Mouse (Mus musculus) lung, postnatal 25 days (tissue): Measurements from ENCODE around the gene Spag9.
"Not testable (repeated sequence)": the region's sequence is repeated elsewhere in the genome, so short reads cannot be mapped to it uniquely, and the experiment has no call there.

Source experiments
- DNase-seq: peaks from one replicate; pipeline ENCODE4 v3.0.0; 2022; ENCODE audit warnings: low spot score

Gene Spag9

DNA sequence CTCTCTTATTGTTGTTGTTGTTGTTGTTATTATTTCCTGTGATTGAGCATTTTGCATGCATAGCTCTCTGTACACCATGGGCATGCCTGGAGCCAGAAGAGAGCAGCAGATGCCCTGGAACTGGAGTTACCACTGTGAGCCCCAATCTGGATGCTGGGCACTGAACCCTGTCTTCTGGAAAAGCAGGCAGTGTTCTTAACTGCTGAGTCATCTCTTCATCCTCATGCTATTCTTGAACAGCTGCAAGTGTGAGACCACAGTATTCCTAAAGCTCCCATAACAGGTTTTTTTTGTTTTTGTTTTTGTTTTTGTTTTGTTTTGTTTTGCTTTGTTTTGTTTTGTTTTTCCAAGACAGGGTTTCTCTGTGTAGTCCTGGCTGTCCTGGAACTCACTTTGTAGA, 9.6 kb upstream of the Spag9 start:
- no peak for DNase-seq

GRCm38 (mm10) chr11:93987026-93987425, 8.9 kb upstream of the Spag9 start:
- no peak for DNase-seq

- peak; percentile 29 for DNase-seq
Observed at GRCm38 (mm10) chr11:93987625-93988327, 8.1 kb upstream of the Spag9 start.

- DNase-seq = peak; percentile 49
Observed at GRCm38 (mm10) chr11:93988328-93989062, 7.4 kb upstream of the Spag9 start.

DNA sequence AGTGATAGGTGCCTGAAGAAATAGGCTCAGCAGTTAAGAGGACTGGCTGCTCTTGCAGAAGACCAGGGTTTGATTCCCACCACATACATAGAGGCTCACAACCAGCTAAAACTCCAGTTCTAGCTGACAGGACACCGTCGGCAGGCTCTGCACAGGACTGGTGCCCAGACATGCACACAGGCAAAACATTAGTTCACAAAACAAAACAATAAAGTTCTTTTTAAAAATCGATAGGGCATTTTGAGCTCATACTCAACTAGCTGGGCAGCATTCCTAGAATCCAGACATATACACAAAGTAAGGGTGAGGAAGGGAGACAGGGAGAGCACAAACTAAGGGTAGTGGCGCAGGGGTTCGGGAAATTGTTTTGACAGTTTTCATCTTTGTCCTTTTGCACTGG, 1.4 kb upstream of the Spag9 start:
- DNase-seq = no peak

DNA sequence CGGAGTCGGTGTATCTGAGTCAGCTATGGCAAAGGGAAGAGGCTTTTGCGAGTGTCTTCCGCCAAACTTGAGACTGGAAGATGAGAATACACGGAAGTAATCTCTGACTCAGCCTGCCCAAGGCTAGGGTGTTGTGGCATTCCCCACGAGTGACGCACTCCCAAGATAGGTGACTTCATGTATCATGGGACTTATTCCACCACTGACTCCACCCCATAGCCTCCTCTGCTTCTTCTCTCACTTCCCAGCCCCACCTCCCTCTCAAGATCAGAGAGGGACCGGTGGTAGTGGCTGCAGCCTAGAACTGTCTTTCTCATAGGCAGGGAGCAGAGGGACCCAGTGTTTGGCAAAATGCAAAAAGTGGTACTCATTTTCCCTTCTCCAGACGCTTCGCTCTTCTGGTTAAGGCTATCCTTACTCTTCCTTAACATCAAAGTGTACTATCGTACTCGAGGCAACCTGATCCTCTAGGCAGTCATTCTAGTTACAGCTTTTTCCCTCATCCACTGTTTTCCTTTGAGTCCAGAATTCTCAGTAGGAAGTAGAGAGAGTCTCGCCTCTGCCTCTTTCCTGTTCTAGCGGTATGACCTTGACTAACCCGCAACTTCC, 676 bp upstream of the Spag9 start:
- peak; percentile 94 for DNase-seq

DNA sequence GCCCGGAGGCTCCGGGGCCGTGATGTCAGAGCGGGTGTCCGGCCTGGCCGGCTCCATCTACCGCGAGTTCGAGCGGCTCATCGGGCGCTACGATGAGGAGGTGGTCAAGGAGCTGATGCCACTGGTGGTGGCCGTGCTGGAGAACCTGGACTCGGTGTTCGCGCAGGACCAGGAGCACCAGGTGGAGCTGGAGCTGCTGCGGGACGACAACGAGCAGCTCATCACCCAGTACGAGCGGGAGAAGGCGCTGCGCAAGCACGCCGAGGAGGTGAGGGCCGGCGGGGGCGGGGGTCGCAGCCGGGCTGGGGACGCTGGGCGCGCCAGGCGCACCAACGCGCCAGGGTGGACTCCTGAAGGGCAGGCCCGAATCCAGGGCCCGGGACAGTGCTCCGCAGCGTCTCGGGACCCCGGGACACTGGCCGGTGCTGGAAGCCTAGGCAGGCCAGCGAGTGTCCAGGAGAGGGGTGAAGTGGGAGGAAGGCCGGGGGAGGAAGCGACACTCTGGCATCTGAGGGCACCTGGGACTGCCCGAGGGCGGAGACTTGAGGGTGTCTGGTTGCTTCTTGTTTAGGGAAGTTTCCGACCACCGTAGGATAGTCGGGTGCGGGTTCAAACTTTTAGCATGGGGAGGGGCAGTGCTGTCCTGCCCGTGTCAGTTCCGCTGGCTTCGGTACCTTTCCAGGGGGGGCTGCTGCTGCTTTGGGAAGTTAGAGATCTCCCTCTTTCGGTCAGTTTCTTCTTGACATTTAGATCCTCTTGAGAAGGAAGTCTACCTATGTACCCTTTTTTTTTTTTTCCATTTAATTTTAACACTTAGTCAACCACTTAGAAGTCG, 632 bp downstream of the Spag9 start:
- peak; percentile 49 for DNase-seq

- peak; percentile 86 for DNase-seq
Observed at GRCm38 (mm10) chr11:93997141-93997775, 1.4 kb downstream of the Spag9 start.

DNA sequence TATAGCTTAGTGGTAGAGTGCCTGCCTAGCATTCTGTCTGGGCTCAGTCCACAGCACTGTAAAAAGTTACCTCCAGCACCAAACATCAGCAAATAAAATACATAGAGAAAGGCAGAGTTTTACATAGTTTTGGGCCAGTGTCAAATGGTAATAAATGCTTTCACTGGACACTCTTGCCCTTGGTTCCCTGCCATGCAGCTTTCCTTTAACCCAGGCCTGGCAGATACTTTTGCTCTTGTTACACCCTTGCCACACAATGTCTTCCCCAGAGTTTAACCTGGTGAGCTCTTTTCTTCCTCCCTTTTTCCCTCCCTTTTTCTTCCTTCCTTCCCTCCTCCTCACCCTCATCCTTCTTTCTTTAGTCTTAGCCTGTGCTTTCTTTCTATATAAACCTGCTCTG, 3.4 kb downstream of the Spag9 start:
- no peak for DNase-seq

DNA sequence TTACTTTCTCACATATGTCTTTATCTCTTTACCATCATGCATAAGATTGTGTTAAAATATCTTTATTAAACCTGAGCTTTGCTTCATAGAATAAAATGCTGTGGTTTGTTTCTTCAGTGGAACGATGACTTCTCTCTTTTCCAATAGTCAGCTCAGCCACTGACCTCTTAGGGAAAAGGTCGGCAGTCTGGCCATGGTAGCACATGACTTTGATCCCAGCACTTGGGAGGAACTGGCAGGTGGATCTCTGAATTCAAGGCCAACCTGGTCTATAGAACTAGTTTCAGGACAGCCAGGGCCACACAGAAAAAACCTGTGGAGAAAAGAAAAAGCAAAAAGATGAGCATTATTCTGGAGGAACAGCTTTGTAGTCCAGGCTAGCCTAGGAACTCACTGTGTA, 7.5 kb downstream of the Spag9 start:
- DNase-seq = no peak

DNA sequence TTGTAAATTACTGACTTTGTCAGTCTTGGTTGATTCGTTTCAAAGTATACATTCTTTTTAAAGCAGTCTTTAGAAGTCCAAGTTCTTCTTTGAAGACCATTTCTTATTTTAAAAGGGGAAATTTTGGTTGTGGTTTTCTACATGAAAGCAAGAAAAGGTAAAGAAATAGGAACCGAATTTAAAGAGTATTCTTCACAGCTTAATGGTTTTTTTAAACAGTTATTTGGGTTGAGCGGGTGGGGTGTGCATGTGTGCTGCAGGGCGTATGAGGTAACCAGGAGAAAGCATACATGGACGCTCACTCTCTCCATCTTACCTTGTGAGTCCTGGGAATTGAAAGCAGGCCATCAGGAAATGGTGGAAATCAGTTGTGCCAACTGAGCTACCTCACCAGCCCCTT, 23.2 kb downstream of the Spag9 start:
- DNase-seq = no peak

- peak; percentile 16 for DNase-seq
Observed at GRCm38 (mm10) chr11:94020403-94020802, 24.5 kb downstream of the Spag9 start.

GRCm38 (mm10) chr11:94026289-94026688, 30.4 kb downstream of the Spag9 start:
- DNase-seq = no peak

DNA sequence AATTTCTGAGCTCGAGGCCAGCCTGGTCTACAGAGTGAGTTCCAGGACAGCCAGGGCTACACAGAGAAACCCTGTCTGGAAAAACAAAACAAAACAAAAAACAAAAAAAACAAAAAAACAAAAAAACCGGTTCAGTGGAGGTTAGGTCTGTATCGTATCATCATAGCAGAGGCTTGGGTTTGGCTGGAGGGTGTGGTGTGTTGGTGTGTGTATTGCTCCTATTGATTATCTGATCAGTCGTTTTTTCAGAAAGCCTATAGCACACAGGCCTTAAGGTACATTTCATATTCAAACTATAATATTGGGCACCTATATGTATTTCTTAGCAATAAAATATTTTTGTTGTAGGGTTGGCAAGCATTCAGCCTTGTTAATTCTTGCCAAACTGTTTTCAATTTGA, 36.2 kb downstream of the Spag9 start:
- no peak for DNase-seq

- DNase-seq = no peak
Observed at GRCm38 (mm10) chr11:94032971-94033370, 37.1 kb downstream of the Spag9 start.

GRCm38 (mm10) chr11:94035974-94036373, 40.1 kb downstream of the Spag9 start:
- DNase-seq = peak; percentile 24

DNA sequence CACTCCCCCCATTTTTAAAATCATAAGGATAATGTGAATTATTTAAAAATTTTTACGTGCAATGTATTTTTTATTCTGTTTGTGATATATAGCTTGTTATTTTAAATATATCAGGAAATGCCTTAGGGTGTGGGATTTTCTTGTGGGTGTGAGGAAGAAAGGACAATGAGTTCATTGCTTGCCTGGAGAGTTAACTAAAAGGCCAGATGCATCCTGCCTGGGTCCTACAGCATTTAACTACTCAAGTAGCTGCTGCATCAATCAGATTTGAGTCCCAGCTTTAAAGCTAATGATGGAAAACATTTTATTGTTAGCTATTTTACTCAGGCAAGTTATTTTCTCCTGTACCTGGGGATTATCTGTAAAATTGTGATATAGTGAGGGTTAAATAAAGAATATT, 45.6 kb downstream of the Spag9 start:
- no peak for DNase-seq

GRCm38 (mm10) chr11:94042301-94042700, 46.4 kb downstream of the Spag9 start:
- not testable (repeated sequence) for DNase-seq

GRCm38 (mm10) chr11:94043998-94044985, 48.4 kb downstream of the Spag9 start:
- DNase-seq = peak; percentile 64

GRCm38 (mm10) chr11:94045016-94045415, 49.1 kb downstream of the Spag9 start:
- DNase-seq = no peak

- DNase-seq = no peak
Observed at GRCm38 (mm10) chr11:94047288-94047687, 51.4 kb downstream of the Spag9 start.
